Mouse (Mus musculus) left cerebral cortex, postnatal 10 days (tissue): ENCODE results near the gene Egln2. TPM values are rescaled to one million over a fixed set of nuclear protein-coding genes. Genes with fewer than 3 reads are reported as not detected.
A peak's percentile ranks its signal among the peaks of the same experiment; 100 is the strongest.

Experiments used
- DNase-seq, 2 experiments: peaks; one replicate each; pipeline ENCODE4 v3.0.0; 2021 to 2022; ENCODE audit warnings: low spot score in 2 of 2, mixed read lengths in 1 of 2; ENCODE audit errors: extremely low spot score in 1 of 2
- intact Hi-C: fragments of 180-260 bp; cut with DNase I; formaldehyde crosslinking; loops from one replicate; pipeline ENCODE4 v1.15.1; 2025
- total RNA-seq, 2 experiments: library from RNA; stranded (reverse); gene quantifications; 2 replicates each; pipeline ENCODE4 v1.2.3; 2021

Gene Egln2
- total RNA-seq, 2 experiments from 2014 or later, result 82.3 to 84.9 TPM

GRCm38 (mm10) chr7:27178324-27179216 lies 12.0 kb upstream of the Egln2 start, which contains the start of gene Rab4b:
Gene Rab4b, minus strand, starts transcription at chr7:27178896.
- DNase-seq, result peak; percentile 99 to 100
- intact Hi-C loops, result no loop called here

GRCm38 (mm10) chr7:27177942-27178323 lies 11.3 kb upstream of the Egln2 start:
- no peak for DNase-seq
- intact Hi-C loops, result no loop called here

GRCm38 (mm10) chr7:27174896-27175295 lies 8.3 kb upstream of the Egln2 start:
- DNase-seq, result no peak
- intact Hi-C loops, result no loop called here

GRCm38 (mm10) chr7:27174496-27174895 lies 7.9 kb upstream of the Egln2 start:
- DNase-seq, result peak in 1 of 2 experiments; percentile 42
- intact Hi-C loops, result no loop called here

GRCm38 (mm10) chr7:27170981-27171380 lies 4.4 kb upstream of the Egln2 start:
- intact Hi-C loops, result no loop called here
- DNase-seq, result no peak

GRCm38 (mm10) chr7:27168371-27168770 lies 1.8 kb upstream of the Egln2 start:
- DNase-seq, result peak in 1 of 2 experiments; percentile 38
- intact Hi-C loops, result no loop called here

- DNase-seq, result no peak
- intact Hi-C loops, result no loop called here
Observed at GRCm38 (mm10) chr7:27167475-27168094, 983 bp upstream of the Egln2 start.

- DNase-seq, result peak; percentile 63 to 93
- intact Hi-C loops, result no loop called here
Observed at GRCm38 (mm10) chr7:27166229-27166613, 381 bp downstream of the Egln2 start.

- DNase-seq, result no peak
- intact Hi-C loops, result no loop called here
Observed at GRCm38 (mm10) chr7:27165696-27166095, 906 bp downstream of the Egln2 start.

GRCm38 (mm10) chr7:27165007-27165655 lies 1.5 kb downstream of the Egln2 start:
- peak in 1 of 2 experiments; percentile 60 for DNase-seq
- intact Hi-C loops, result no loop called here

GRCm38 (mm10) chr7:27164112-27164947 lies 2.3 kb downstream of the Egln2 start:
- intact Hi-C loops, result no loop called here
- DNase-seq, result peak in 1 of 2 experiments; percentile 64

- DNase-seq, result peak in 1 of 2 experiments; percentile 46
Observed at GRCm38 (mm10) chr7:27163450-27163805, 3.2 kb downstream of the Egln2 start.

GRCm38 (mm10) chr7:27162780-27163449 lies 3.7 kb downstream of the Egln2 start:
- intact Hi-C loops, result no loop called here
- no peak for DNase-seq

More at GRCm38 (mm10) chr7:27163450-27163805, 3.2 kb downstream of the Egln2 start:
- intact Hi-C loops, result no loop called here

GRCm38 (mm10) chr7:27161744-27162143 lies 4.9 kb downstream of the Egln2 start:
- intact Hi-C loops, result no loop called here

GRCm38 (mm10) chr7:27160921-27161320 lies 5.7 kb downstream of the Egln2 start:
- DNase-seq, result no peak
- intact Hi-C loops, result no loop called here

More at GRCm38 (mm10) chr7:27161744-27162143, 4.9 kb downstream of the Egln2 start:
- no peak for DNase-seq

- intact Hi-C loops, result no loop called here
- peak; percentile 89 to 93 for DNase-seq
Observed at GRCm38 (mm10) chr7:27159882-27160281, 6.7 kb downstream of the Egln2 start.

- no peak for DNase-seq
- intact Hi-C loops, result no loop called here
Observed at GRCm38 (mm10) chr7:27159256-27159655, 7.3 kb downstream of the Egln2 start.

GRCm38 (mm10) chr7:27158171-27158570 lies 8.4 kb downstream of the Egln2 start:
- intact Hi-C loops, result no loop called here

More at GRCm38 (mm10) chr7:27158171-27158570, 8.4 kb downstream of the Egln2 start:
- DNase-seq, result no peak
